Mouse (Mus musculus): ENCODE measurements at regions not wholly inside any gene's neighbourhood (a gene's known extent, or its start where the extent isn't known, plus 50 kb on each side); places are given as distances from the start of the nearest gene placed in this dataset.
"Not testable (repeated sequence)": the region's sequence is repeated elsewhere in the genome, so short reads cannot be mapped to it uniquely, and the experiment has no call there.

- DNase-seq (ENCODE audit: low read depth, low spot score): peak; percentile 92
These were observed 50.9 kb upstream of the Sec61g start for GRCm38 (mm10) chr11:16559001-16559699.

GRCm38 (mm10) chr11:16561727-16562126 lies 53.4 kb upstream of the Sec61g start:
- no peak for DNase-seq (ENCODE audit: low read depth, low spot score)

- no peak for DNase-seq (ENCODE audit: low read depth, low spot score)
These were observed 80.9 kb upstream of the Sec61g start for GRCm38 (mm10) chr11:16589085-16589680.

- DNase-seq (ENCODE audit: low read depth, low spot score): no peak
These were observed 82.3 kb upstream of the Sec61g start for GRCm38 (mm10) chr11:16590541-16590940.

GRCm38 (mm10) chr11:16591471-16591921 lies 83.2 kb upstream of the Sec61g start:
- DNase-seq (ENCODE audit: low read depth, low spot score): peak; percentile 94

- DNase-seq (ENCODE audit: low read depth, low spot score): peak; percentile 66
These were observed 83.7 kb upstream of the Sec61g start for GRCm38 (mm10) chr11:16592006-16592405.

- no peak for DNase-seq (ENCODE audit: low read depth, low spot score)
These were observed 84.5 kb upstream of the Sec61g start for GRCm38 (mm10) chr11:16592766-16593165.

- no peak for DNase-seq (ENCODE audit: low read depth, low spot score)
These were observed 86.5 kb upstream of the Sec61g start for GRCm38 (mm10) chr11:16594832-16595231.

- DNase-seq (ENCODE audit: low read depth, low spot score): no peak
These were observed 89.0 kb upstream of the Sec61g start for GRCm38 (mm10) chr11:16597038-16597830.

GRCm38 (mm10) chr11:16602947-16603346 lies 94.7 kb upstream of the Sec61g start:
- no peak for DNase-seq (ENCODE audit: low read depth, low spot score)

- DNase-seq (ENCODE audit: low read depth, low spot score): no peak
These were observed 98.3 kb upstream of the Sec61g start for GRCm38 (mm10) chr11:16606435-16607214.

- not testable (repeated sequence) for DNase-seq (ENCODE audit: low read depth, low spot score)
These were observed 99.7 kb upstream of the Sec61g start for GRCm38 (mm10) chr11:16607900-16608422.

GRCm38 (mm10) chr11:16611741-16612140 lies 103.5 kb upstream of the Sec61g start:
- DNase-seq (ENCODE audit: low read depth, low spot score): peak; percentile 73

GRCm38 (mm10) chr11:16612524-16612923 lies 104.2 kb upstream of the Sec61g start:
- DNase-seq (ENCODE audit: low read depth, low spot score): no peak

GRCm38 (mm10) chr11:16619736-16620135 lies 111.5 kb upstream of the Sec61g start:
- no peak for DNase-seq (ENCODE audit: low read depth, low spot score)

GRCm38 (mm10) chr11:16623694-16624093 lies 115.4 kb upstream of the Sec61g start:
- no peak for DNase-seq (ENCODE audit: low read depth, low spot score)

- DNase-seq (ENCODE audit: low read depth, low spot score): no peak
These were observed 119.2 kb upstream of the Sec61g start for GRCm38 (mm10) chr11:16627294-16628085.

- DNase-seq (ENCODE audit: low read depth, low spot score): no peak
These were observed 121.3 kb upstream of the Sec61g start for GRCm38 (mm10) chr11:16629410-16630129.

- not testable (repeated sequence) for DNase-seq (ENCODE audit: low read depth, low spot score)
These were observed 116.2 kb upstream of the Egfr start for GRCm38 (mm10) chr11:16635796-16636195.

- DNase-seq (ENCODE audit: low read depth, low spot score): no peak
These were observed 114.3 kb upstream of the Egfr start for GRCm38 (mm10) chr11:16637679-16638078.

Measured in 3T3-L1 (cell line).